Mouse (Mus musculus) liver, embryonic 14.5 days (tissue): ENCODE measurements at regions not wholly inside any gene's neighbourhood (a gene's known extent, or its start where the extent isn't known, plus 50 kb on each side); places are given as distances from the start of the nearest gene placed in this dataset.

ENCODE experiments used
- ATAC-seq: fragments of 200-750 bp; cut with Nextera tagmentation; 2 replicates; pipeline ENCODE4 v1.8.0; 2017; ENCODE audit warnings: moderate number of reproducible peaks, mild to moderate bottlenecking, moderate library complexity; ENCODE audit not compliant: insufficient read depth
- DNase-seq, 3 experiments: peaks; one replicate each; pipeline ENCODE4 v3.0.0-alpha.2; 2012 to 2013; ENCODE audit warnings: low read depth in 3 of 3, low spot score in 3 of 3
- H3K27ac ChIP-seq: fragments of 300-500 bp; sonication (generic); 2 replicates; pipeline ENCODE4 v1.5.1; 2014; ENCODE audit warnings: moderate library complexity, mild to moderate bottlenecking, control low read depth, inconsistent platforms
- H3K27me3 ChIP-seq: fragments of 300-500 bp; sonication (generic); 2 replicates; pipeline ENCODE4 v1.6.1; 2014; ENCODE audit warnings: mild to moderate bottlenecking, low read length, moderate library complexity; ENCODE audit not compliant: control insufficient read depth, insufficient read depth
- H3K36me3 ChIP-seq: fragments of 300-500 bp; sonication (generic); replicated peaks from 2 replicates; pipeline ENCODE4 v1.6.1; 2014; ENCODE audit warnings: low read depth; ENCODE audit not compliant: control insufficient read depth, insufficient read depth
- H3K4me1 ChIP-seq, 2 experiments: fragments of 200-500 bp in 1 of 2; fragments of 300-500 bp in 1 of 2; sonication (generic) in 1 of 2; replicated peaks; 2 replicates each; pipeline ENCODE4 v1.6.1; 2012 to 2014; ENCODE audit warnings: antibody characterized with exemption in 1 of 2, inconsistent platforms in 1 of 2, low read length in 1 of 2; ENCODE audit not compliant: control insufficient read depth in 2 of 2, insufficient read depth in 2 of 2
- H3K4me2 ChIP-seq: fragments of 300-500 bp; sonication (generic); 2 replicates; pipeline ENCODE4 v1.6.1; 2014; ENCODE audit warnings: low read depth, mild to moderate bottlenecking, control low read depth, moderate library complexity
- H3K4me3 ChIP-seq, 2 experiments: fragments of 200-500 bp in 1 of 2; fragments of 300-500 bp in 1 of 2; sonication (generic) in 1 of 2; 2 replicates each; pipeline ENCODE4 v1.5.1; 2012 to 2014; ENCODE audit warnings: low read depth in 2 of 2, low read length in 2 of 2, mild to moderate bottlenecking in 2 of 2, control low read depth in 1 of 2, inconsistent platforms in 1 of 2, moderate library complexity in 1 of 2; ENCODE audit not compliant: insufficient read depth in 1 of 2
- H3K9ac ChIP-seq: fragments of 300-500 bp; sonication (generic); replicated peaks from 2 replicates; pipeline ENCODE4 v1.6.1; 2014; ENCODE audit warnings: mild to moderate bottlenecking, control low read depth, moderate library complexity
- H3K9me3 ChIP-seq: fragments of 300-500 bp; sonication (generic); 2 replicates; pipeline ENCODE4 v1.6.1; 2016; ENCODE audit warnings: low read length, mixed read lengths; ENCODE audit not compliant: control insufficient read depth
- CTCF ChIP-seq: IDR thresholded peaks from 2 replicates; pipeline ENCODE4 v1.5.1; 2016; ENCODE audit warnings: antibody characterized with exemption, low read depth, control low read depth
- EP300 ChIP-seq: IDR thresholded peaks from 2 replicates; pipeline ENCODE4 v1.6.1; 2016; ENCODE audit warnings: antibody characterized with exemption, low read depth
- WGBS: fragments of 180-500 bp; shearing (Covaris S2); extraction: QIAGEN DNeasy Blood & Tissue Kit; methylation state at CpG from one replicate; pipeline ENCODE4 v1.1.7; 2014; ENCODE audit not compliant: insufficient replicate concordance; 5-methylcytosine and 5-hydroxymethylcytosine counted together

- H3K36me3 ChIP-seq: no peaks in the 10 kb centered on the region
- no peak overlapping the region for H3K27ac ChIP-seq
- no peaks in the 10 kb centered on the region for H3K9me3 ChIP-seq
- H3K9ac ChIP-seq: no peak overlapping the region
- H3K27me3 ChIP-seq: 0 out of 2 replicates have a peak, but pooled peaks cover 3% of the 10 kb centered on the region
- H3K4me2 ChIP-seq: no peak overlapping the region
- ATAC-seq: peak; percentile 60; the same call in 1 of the 2 replicates
- peaks cover 5 to 15% of the 10 kb centered on the region in 2 experiments for H3K4me1 ChIP-seq
- DNase-seq: no peak
- TF ChIP-seq EP300: no peak
- TF ChIP-seq CTCF: no peak
- no peak overlapping the region for H3K4me3 ChIP-seq
- WGBS: 24% methylated on average over 3 of the region's 3 CpGs
Observed at GRCm38 (mm10) chr11:31721908-31722307, 50.2 kb upstream of the Bod1 start.

DNA sequence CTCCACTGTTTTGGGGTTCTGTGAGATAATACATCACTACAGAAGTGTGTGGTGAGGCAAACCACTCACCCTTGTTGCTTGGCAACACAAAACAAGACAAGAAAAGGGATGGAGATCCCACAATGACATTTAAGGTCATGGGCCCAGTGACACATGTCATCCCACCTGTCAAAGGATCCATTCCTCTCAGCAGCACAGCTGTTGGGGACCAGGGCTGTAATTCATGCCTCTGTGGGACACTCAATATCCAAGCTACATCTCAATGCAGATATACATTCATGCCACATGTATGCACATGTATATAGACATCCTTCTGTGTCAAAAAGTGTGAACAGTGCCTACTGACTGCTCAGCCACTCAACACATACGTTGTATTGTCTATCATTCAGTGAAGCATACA lies 52.8 kb upstream of the Bod1 start:
- ATAC-seq: no peak
- H3K4me3 ChIP-seq: no peak overlapping the region
- no peak overlapping the region for H3K4me2 ChIP-seq
- DNase-seq: no peak
- no peaks in the 10 kb centered on the region for H3K9me3 ChIP-seq
- 0 out of 2 replicates have a peak, but pooled peaks cover 3% of the 10 kb centered on the region for H3K27me3 ChIP-seq
- peaks cover 5 to 19% of the 10 kb centered on the region in 2 experiments for H3K4me1 ChIP-seq
- no peak overlapping the region for H3K27ac ChIP-seq
- 65% methylated on average over 1 of the region's 1 CpGs for WGBS
- H3K9ac ChIP-seq: no peak overlapping the region
- no peaks in the 10 kb centered on the region for H3K36me3 ChIP-seq
- TF ChIP-seq CTCF: no peak
- TF ChIP-seq EP300: no peak

DNA sequence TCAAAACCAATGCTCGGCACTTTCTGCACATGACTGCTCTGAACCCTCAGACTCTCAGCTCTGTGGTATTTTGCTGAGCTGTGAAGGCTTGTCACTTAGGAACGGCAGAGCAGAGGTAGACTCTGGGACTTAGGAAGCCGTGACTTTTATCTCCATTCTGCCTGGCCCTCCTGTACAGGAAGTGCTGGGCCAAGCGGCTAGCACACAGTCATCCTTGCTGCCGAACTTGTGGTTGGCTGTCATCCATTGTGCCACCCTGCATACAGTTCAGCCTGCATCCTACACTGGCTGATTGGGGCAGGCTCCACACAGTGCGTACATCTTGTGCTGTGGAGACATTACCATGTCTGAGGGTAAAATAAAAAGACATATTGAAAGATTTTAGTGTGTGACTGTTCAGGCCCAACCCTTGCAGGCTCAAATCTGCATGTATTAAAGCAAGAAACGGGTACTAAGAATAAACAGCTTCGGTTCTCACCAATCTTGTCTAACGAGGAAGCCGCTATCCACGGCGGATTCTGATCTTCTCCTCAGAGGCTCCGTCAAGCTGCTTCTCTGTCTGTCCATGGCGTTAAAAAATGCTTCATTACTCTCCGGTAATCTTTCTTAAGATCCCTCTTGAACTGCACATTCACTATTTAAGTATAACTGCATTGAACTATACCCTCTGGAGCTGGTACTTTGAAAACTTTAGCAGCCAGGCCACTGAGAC lies 54.4 kb upstream of the Bod1 start:
- ATAC-seq: peak; percentile 56
- H3K9me3 ChIP-seq: no peaks in the 10 kb centered on the region
- no peak overlapping the region for H3K9ac ChIP-seq
- no peaks in the 10 kb centered on the region for H3K36me3 ChIP-seq
- no peak overlapping the region for H3K4me2 ChIP-seq
- H3K4me1 ChIP-seq: peaks cover 5 to 19% of the 10 kb centered on the region in 2 experiments
- no peak for DNase-seq
- H3K4me3 ChIP-seq: no peak overlapping the region
- 0 out of 2 replicates have a peak, but pooled peaks cover 3% of the 10 kb centered on the region for H3K27me3 ChIP-seq
- no peak for TF ChIP-seq CTCF
- no peak for TF ChIP-seq EP300
- H3K27ac ChIP-seq: no peak overlapping the region
- 14% methylated on average over 15 of the region's 15 CpGs for WGBS

GRCm38 (mm10) chr11:31727289-31727688 lies 55.6 kb upstream of the Bod1 start:
- no peak for DNase-seq
- Histone ChIP-seq H3K4me3 (no peak overlapping the region), H3K4me1 (peaks cover 0 to 11% of the 10 kb centered on the region in 2 experiments; a peak in 2 of 4 replicates), H3K27ac (no peak overlapping the region), H3K4me2 (no peak overlapping the region), H3K9ac (no peak overlapping the region), H3K9me3 (no peaks in the 10 kb centered on the region), H3K27me3 (0 out of 2 replicates have a peak, but pooled peaks cover 3% of the 10 kb centered on the region), H3K36me3 (no peaks in the 10 kb centered on the region)
- ATAC-seq: no peak
- TF ChIP-seq EP300: no peak
- no peak for TF ChIP-seq CTCF
- WGBS: 57% methylated on average over 8 of the region's 8 CpGs

DNA sequence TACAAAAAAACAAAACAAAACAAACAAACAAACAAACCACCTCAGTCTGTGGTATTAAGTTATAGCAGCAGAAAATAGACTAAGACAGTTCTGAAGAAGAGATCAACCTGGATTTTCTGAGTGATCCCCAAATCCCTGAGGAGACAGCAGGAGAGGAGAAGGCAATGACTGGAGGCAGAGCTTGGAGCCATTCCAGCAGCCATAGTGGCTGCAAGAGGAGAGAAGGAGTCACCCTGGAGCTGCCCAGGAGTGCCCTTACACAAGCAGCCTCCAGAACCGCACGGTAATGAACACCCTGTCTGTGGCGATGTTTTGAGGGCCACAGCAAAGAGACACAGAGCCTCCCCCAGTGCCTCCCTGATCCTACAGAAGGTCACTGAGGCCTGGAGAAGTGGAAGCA lies 58.0 kb upstream of the Bod1 start:
- ATAC-seq: no peak
- H3K4me1 ChIP-seq: peaks cover 0 to 16% of the 10 kb centered on the region in 2 experiments; a peak in 2 of 4 replicates

More for the DNA sequence above, 58.0 kb upstream of the Bod1 start:
- no peaks in the 10 kb centered on the region for H3K36me3 ChIP-seq
- no peak overlapping the region for H3K4me2 ChIP-seq
- H3K27me3 ChIP-seq: 0 out of 2 replicates have a peak, but pooled peaks cover 3% of the 10 kb centered on the region
- no peaks in the 10 kb centered on the region for H3K9me3 ChIP-seq
- DNase-seq: no peak
- H3K4me3 ChIP-seq: no peak overlapping the region
- no peak overlapping the region for H3K9ac ChIP-seq
- H3K27ac ChIP-seq: no peak overlapping the region
- 76% methylated on average over 3 of the region's 3 CpGs for WGBS
- TF ChIP-seq CTCF (no peak), EP300 (no peak)
